Mouse (Mus musculus) urinary bladder, postnatal 10 days (tissue): ENCODE results near the gene Gm10436.
"Not testable (repeated sequence)": the region's sequence is repeated elsewhere in the genome, so short reads cannot be mapped to it uniquely, and the experiment has no call there.

Source experiments
- DNase-seq: peaks from one replicate; pipeline ENCODE4 v3.0.0; 2022; ENCODE audit warnings: low spot score

Gene Gm10436

GRCm38 (mm10) chr12:88182008-88182407 is at the start of gene Gm10436:
Gene Gm10436 (minus strand): TSS chr12:88182108.
- not testable (repeated sequence) for DNase-seq

GRCm38 (mm10) chr12:88219445-88219844 is 37.5 kb upstream of the Gm10436 start:
- no peak for DNase-seq

GRCm38 (mm10) chr12:88218059-88218458 is 36.2 kb upstream of the Gm10436 start:
- DNase-seq = not testable (repeated sequence)

GRCm38 (mm10) chr12:88214641-88215040 is 32.7 kb upstream of the Gm10436 start:
- no peak for DNase-seq

GRCm38 (mm10) chr12:88211458-88211857 is 29.6 kb upstream of the Gm10436 start:
- DNase-seq = not testable (repeated sequence)

- DNase-seq = no peak
Measured at GRCm38 (mm10) chr12:88202856-88203255, 20.9 kb upstream of the Gm10436 start.
